Mouse (Mus musculus) stomach, embryonic 15.5 days (tissue): ENCODE results near the gene Plxna3. TPM values are rescaled to one million over a fixed set of nuclear protein-coding genes. Genes with fewer than 3 reads are reported as not detected.
"Not testable (repeated sequence)": the region's sequence is repeated elsewhere in the genome, so short reads cannot be mapped to it uniquely, and the experiment has no call there.

ENCODE experiments used
- ATAC-seq: fragments of 200-750 bp; cut with Nextera tagmentation; 2 replicates; pipeline ENCODE4 v1.8.0; 2017; ENCODE audit warnings: low read depth, moderate number of reproducible peaks, moderate TSS enrichment; ENCODE audit not compliant: insufficient read depth, low FRiP score
- H3K27ac ChIP-seq: fragments of 300-500 bp; sonication (generic); 2 replicates; pipeline ENCODE4 v1.5.1; 2015; ENCODE audit warnings: mild to moderate bottlenecking, inconsistent platforms
- H3K27me3 ChIP-seq: fragments of 300-500 bp; sonication (generic); replicated peaks from 2 replicates; pipeline ENCODE4 v1.6.1; 2015; ENCODE audit warnings: inconsistent platforms
- H3K36me3 ChIP-seq: fragments of 300-500 bp; sonication (generic); 2 replicates; pipeline ENCODE4 v1.6.1; 2015; ENCODE audit warnings: inconsistent platforms
- H3K4me1 ChIP-seq: fragments of 300-500 bp; sonication (generic); 2 replicates; pipeline ENCODE4 v1.6.1; 2015; ENCODE audit warnings: inconsistent platforms
- H3K4me2 ChIP-seq: fragments of 300-500 bp; sonication (generic); 2 replicates; pipeline ENCODE4 v1.6.1; 2015; ENCODE audit warnings: mild to moderate bottlenecking, inconsistent platforms
- H3K4me3 ChIP-seq: fragments of 300-500 bp; sonication (generic); replicated peaks from 2 replicates; pipeline ENCODE4 v1.5.1; 2015; ENCODE audit warnings: inconsistent platforms
- H3K9ac ChIP-seq: fragments of 300-500 bp; sonication (generic); 2 replicates; pipeline ENCODE4 v1.6.1; 2015; ENCODE audit warnings: inconsistent platforms
- H3K9me3 ChIP-seq: fragments of 300-500 bp; sonication (generic); 2 replicates; pipeline ENCODE4 v1.6.1; 2016; ENCODE audit warnings: inconsistent platforms
- WGBS: fragments of 180-500 bp; shearing (Covaris S2); methylation state at CpG from one replicate; pipeline ENCODE4 v1.1.7; 2015; 5-methylcytosine and 5-hydroxymethylcytosine counted together
- polyA plus RNA-seq: library from polyadenylated mRNA; unstranded; fragments of >200 nt; fragmentation: Nextera tagmentation; extraction: Ambion mirVana; gene quantifications from 2 replicates; pipeline ENCODE4 v1.2.1, GENCODE M21; 2015

Plxna3 gene
- polyA plus RNA-seq, 1 experiment from 2014 or later, result 12.4 TPM

DNA sequence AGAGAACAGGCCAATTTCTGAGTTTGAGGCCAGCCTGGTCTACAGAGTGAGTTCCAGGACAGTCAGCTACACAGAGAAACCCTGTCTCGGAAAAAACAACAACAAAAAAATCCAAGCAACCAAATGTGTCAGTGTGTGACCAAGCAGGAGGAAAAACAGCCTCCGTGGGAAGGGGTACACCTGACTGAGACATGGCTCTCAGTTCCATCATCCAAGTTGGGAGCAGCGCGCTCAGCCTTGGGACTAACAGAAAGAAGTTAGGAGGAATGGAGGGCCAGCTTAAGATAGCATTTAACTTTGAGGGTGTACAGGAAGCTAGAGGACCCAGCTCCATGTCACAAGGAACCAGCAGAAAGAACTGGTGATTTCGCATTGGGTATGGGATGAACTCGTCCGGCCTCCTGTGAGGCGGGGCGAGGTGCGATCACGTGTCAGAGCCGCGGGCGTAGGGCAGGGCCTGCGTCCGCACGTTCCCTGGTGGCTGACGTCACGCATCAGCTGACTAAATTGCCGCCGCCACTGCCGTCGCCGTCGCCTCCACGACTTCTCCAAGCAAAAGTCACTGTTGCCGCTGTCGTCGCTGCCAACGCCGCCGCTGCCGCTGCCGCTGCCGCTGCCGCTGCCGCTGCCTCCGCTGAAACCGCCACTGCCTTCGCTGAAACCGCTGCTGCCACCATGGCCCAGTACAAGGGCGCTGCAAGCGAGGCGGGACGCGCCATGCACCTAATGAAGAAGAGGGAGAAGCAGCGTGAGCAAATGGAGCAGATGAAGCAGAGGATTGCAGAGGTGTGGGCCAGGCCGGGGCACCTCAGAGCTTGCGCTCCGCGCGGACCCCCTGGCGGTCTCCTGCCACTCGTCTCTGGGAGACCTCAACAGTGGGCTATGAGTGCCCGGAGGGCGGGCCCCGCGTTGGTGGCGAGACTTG is 16.1 kb upstream of the Plxna3 start, which contains the start of gene Fam50a:
Gene Fam50a, plus strand, starts transcription at position 494 of the 925 bp plus-strand sequence.
- peak within 1 kb of the TSS; percentile 50; the same call in 1 of the 2 replicates for H3K9ac ChIP-seq
- ATAC-seq, result peak; percentile 95
- H3K4me3 ChIP-seq, result peak within 1 kb of the TSS; percentile 63
- H3K27me3 ChIP-seq, result no peaks in the 10 kb centered on the region
- peak within 1 kb of the TSS; percentile 83 for H3K27ac ChIP-seq
- H3K9me3 ChIP-seq, result no peaks in the 10 kb centered on the region
- WGBS, result 18% methylated on average over 59 of the region's 59 CpGs
- H3K4me1 ChIP-seq, result no peaks in the 10 kb centered on the region
- H3K4me2 ChIP-seq, result peak within 1 kb of the TSS; percentile 73
- H3K36me3 ChIP-seq, result peaks cover 2% of the 10 kb centered on the region; the same call in 1 of the 2 replicates

DNA sequence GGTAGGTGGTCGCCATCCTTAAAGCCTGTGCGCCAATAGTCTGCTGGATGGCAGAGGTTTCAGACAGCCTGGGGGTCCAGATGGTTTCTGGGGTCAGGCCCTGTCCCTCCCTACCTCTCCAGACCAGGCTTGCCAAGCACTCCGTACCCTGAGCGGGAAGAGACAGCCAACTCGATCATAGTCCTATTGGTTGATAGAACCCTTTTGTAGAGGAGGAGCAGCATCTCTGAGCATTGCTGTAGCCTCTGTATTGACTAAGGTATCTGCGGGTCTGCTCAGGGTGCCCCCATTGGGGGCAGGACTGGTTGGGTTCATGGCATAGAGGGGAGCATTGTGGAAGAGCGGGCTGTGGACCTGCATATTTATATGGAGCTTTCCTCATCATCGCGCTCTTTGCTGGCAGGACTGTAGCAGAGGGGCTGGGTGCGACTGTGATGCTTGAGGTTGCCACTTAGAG is 377 bp downstream of the Plxna3 start:
- no peak overlapping the region; the same call in 1 of the 2 replicates for H3K27ac ChIP-seq
- H3K4me3 ChIP-seq, result peak overlapping the region; percentile 45
- ATAC-seq, result 0 out of 2 replicates have a peak, but pooled peaks have one; percentile 10
- WGBS, result 21% methylated on average over 10 of the region's 10 CpGs
- H3K9me3 ChIP-seq, result no peaks in the 10 kb centered on the region
- peak overlapping the region; percentile 29 for H3K9ac ChIP-seq
- no peaks in the 10 kb centered on the region for H3K27me3 ChIP-seq
- 0 out of 2 replicates have a peak, but pooled peaks cover 2% of the 10 kb centered on the region for H3K4me1 ChIP-seq
- no peaks in the 10 kb centered on the region for H3K36me3 ChIP-seq
- H3K4me2 ChIP-seq, result peak overlapping the region; percentile 66

DNA sequence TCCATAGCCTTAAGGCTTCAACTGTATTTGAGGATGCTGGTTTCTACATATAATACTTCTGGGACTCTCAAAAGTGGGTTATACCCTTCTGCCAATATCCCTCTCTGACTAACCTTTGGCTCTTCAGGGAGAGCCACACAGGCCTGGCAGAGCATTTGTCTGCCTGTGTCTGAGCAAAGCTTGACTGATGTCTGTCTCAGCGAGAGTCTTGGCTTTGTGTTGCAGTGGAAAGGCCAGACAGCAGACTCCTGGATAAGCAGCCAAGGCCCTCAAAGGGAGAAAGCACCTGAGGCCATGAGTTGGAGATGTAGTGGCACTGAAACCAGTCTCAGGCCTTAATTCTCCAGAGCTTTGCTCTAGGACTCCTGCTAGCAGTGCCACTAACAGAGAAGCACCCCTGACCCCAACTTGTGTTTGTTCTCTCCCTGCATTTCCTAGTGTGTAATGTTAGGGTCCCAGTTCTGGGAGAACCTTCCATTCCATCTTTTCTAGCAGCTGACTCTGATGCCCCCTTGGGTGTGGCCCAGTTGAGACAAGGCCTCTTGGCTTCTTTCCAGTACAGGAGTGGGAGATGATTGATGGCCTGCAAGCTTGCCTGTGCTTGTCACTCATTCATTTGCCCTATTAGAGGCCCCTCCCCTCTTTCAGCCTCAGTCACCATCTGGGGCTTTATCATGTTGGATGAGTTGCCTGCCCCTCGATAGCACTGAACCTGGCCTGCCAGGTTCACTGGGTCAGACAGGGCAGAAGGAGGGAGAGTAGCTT is 1.5 kb downstream of the Plxna3 start:
- Histone ChIP-seq H3K9ac (no peak overlapping the region), H3K4me1 (0 out of 2 replicates have a peak, but pooled peaks cover 2% of the 10 kb centered on the region), H3K9me3 (no peaks in the 10 kb centered on the region), H3K36me3 (no peaks in the 10 kb centered on the region), H3K27me3 (no peaks in the 10 kb centered on the region), H3K4me3 (peak overlapping the region; percentile 45; the same call in 1 of the 2 replicates), H3K4me2 (peak overlapping the region; percentile 66), H3K27ac (no peak overlapping the region; the same call in 1 of the 2 replicates)
- no peak for ATAC-seq
- WGBS, result 25% methylated on average over 2 of the region's 2 CpGs

DNA sequence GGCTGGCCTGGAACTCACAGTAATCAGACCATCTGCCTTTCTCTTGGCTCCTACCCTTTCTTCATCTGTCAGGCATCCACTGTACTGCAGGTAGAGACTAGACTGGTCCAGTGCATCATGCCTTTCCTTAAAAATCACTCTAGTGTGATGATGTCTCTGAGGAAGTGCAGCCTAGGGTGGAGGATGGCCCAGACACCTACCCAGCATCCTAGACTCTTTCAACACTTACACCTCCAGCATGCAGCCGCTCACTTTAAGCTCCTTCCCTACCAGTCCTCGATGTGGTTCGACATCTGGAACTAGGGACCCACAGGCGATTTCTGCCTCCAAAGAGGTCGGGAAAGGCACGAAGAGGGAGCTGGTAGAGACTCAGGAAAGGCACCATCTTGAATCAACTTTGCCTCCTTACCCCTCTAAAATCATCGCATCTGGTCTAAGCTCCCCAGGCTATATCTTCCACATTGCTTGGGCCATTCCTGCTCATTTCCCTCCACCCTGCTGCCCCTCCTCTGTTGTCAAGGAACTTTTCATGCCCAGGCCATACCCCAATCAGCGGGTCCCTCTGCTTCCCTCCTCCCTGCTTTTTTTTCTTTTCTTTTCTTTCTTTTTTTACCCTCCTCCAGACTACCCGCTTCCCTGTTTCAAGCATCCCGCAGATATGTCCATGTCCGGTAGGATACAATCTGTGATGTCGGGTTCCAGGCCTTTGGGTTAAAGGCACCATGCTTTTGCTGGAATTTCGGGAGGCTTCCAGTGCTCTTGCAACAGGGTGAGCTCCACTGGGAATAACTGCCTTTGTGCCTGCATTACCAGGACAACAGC is 24.0 kb downstream of the Plxna3 start:
- Histone ChIP-seq H3K9ac (peak overlapping the region; percentile 25; the same call in 1 of the 2 replicates), H3K9me3 (no peaks in the 10 kb centered on the region), H3K4me3 (peak overlapping the region; percentile 45), H3K4me2 (peak overlapping the region; percentile 56), H3K36me3 (no peaks in the 10 kb centered on the region), H3K27me3 (no peaks in the 10 kb centered on the region), H3K27ac (peak overlapping the region; percentile 26; the same call in 1 of the 2 replicates), H3K4me1 (no peaks in the 10 kb centered on the region)
- no peak; the same call in 1 of the 2 replicates for ATAC-seq
- 26% methylated on average over 13 of the region's 13 CpGs for WGBS

DNA sequence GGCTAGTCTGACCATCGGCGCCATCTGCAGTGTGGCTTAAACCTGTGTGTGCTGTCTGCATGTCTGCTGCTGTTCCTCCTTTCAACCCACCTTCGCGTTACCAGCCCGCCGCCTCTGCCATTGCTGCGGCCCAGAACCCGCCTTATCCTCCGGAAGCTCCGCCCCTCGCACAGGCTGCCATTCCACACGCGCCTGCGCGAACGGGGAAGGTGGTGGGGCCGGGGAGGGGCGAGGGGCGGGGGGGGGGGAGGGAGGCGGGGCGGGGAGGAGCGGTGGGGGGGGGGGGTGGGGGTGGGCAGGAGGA is 24.6 kb downstream of the Plxna3 start, which contains the start of gene Lage3:
Gene Lage3, minus strand, starts transcription at position 152 of the 304 bp plus-strand sequence.
- no peaks in the 10 kb centered on the region for H3K27me3 ChIP-seq
- H3K9me3 ChIP-seq, result no peaks in the 10 kb centered on the region
- peak within 1 kb of the TSS; percentile 26; the same call in 1 of the 2 replicates for H3K27ac ChIP-seq
- H3K4me2 ChIP-seq, result peak within 1 kb of the TSS; percentile 56
- H3K9ac ChIP-seq, result peak within 1 kb of the TSS; percentile 25; the same call in 1 of the 2 replicates
- peak within 1 kb of the TSS; percentile 45 for H3K4me3 ChIP-seq
- no peaks in the 10 kb centered on the region for H3K36me3 ChIP-seq
- WGBS, result 9% methylated on average over 13 of the region's 22 CpGs
- no peaks in the 10 kb centered on the region for H3K4me1 ChIP-seq
- ATAC-seq, result peak; percentile 82

DNA sequence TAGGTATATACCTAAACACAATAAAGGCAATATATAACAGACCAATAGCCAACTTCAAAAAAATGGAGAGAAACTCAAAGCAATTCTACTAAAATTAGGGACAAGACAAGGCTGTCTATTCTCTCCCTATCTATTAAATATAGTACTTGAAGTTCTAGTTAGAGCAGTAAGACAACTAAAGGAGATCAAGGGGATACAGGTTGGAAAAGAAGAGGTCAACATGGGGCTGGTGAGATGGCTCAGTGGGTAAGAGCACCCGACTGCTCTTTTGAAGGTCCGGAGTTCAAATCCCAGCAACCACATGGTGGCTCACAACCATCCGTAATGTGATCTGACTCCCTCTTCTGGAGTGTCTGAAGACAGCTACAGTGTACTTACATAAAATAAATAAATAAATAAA is 28.2 kb downstream of the Plxna3 start:
- H3K4me1 ChIP-seq, H3K9me3 ChIP-seq, H3K4me3 ChIP-seq, H3K9ac ChIP-seq, ATAC-seq, H3K4me2 ChIP-seq, H3K27ac ChIP-seq, H3K36me3 ChIP-seq, H3K27me3 ChIP-seq: not testable (repeated sequence)
- 89% methylated on average over 3 of the region's 3 CpGs for WGBS

DNA sequence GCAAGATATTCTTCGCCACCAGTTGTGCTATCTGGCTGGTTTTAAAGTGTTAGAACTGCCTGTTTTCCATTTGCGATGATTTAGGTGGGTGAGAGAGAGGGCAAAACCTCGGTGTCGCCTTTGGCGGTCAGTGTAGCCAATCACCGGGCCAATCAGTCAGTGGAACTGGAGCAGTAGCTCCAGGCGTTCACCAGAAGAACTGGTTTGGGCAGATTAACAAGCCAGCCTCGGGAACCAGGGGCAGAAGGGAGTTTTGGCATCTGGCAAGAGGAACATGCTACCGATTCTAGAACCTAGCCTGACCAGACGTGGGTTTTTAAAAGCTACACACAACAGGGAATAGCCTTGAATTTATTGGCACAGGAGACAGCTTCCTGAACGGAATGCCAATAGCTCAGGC is 30.3 kb downstream of the Plxna3 start:
- no peaks in the 10 kb centered on the region for H3K4me1 ChIP-seq
- no peak overlapping the region for H3K4me3 ChIP-seq
- no peaks in the 10 kb centered on the region for H3K9me3 ChIP-seq
- ATAC-seq, result no peak
- 44% methylated on average over 11 of the region's 11 CpGs for WGBS
- H3K27me3 ChIP-seq, result no peaks in the 10 kb centered on the region
- H3K36me3 ChIP-seq, result no peaks in the 10 kb centered on the region
- no peak overlapping the region for H3K9ac ChIP-seq
- H3K27ac ChIP-seq, result no peak overlapping the region
- 0 out of 2 replicates have a peak overlapping the region, but pooled peaks have one; percentile 16 for H3K4me2 ChIP-seq

DNA sequence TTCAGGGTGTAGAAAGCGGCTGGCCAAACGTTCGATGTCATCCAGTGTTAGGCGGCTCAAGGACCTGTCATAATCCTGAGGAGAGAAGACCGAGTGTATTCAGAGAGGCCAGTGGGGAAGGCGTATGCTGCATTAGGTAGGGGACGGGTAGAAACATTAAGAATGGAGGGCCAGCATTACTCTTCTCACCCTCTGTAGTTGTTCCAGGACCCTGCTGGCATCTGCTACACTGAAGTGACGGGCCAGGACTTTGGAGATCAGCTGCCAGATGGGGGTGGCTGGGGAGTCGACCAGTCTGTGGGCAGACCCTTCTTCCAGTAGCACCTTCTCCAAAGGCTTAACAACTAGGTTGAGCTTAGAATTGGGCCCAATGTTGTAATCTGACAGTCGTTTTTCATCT is 38.6 kb downstream of the Plxna3 start:
- H3K4me3 ChIP-seq, result peak overlapping the region; percentile 58
- WGBS, result 58% methylated on average over 10 of the region's 10 CpGs
- no peaks in the 10 kb centered on the region for H3K36me3 ChIP-seq
- H3K9me3 ChIP-seq, result no peaks in the 10 kb centered on the region
- H3K9ac ChIP-seq, result peak overlapping the region; percentile 56
- no peak for ATAC-seq
- H3K4me1 ChIP-seq, result no peaks in the 10 kb centered on the region
- no peak overlapping the region for H3K27ac ChIP-seq
- H3K4me2 ChIP-seq, result peak overlapping the region; percentile 58
- no peaks in the 10 kb centered on the region for H3K27me3 ChIP-seq

DNA sequence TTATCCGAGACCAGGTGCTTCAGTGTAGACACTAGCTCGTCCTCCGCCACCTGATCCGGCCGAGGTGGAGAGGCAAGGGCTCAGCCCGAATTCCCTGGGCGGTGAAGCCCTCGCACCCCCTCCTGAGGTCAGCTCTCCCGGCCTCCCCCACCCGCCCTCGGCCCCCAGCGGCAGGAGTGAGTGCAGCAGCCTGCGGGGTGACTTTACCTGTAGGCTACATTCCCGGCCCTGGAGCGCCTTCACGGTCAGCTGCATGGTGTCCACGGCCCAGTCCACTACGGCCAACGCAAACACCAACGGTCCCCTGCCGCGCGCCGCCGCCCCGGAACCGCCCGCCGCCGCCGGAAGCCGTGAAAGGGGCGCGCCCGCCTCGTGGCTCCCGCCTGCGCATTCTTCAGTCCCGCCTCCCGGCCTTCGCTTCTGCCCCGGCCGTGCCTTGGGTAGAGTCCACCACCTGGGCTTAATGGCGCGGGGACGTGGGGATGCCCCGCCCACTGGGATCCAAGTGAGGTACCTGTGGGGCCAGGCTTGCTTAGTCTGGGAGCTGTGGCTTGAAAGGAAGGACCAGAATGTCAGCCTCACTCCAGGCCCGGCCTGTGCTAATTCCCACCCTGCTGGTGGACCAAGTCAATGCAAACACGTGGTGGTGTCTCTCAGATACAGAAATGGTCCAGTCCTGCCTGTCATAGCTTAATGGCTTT is 39.5 kb downstream of the Plxna3 start:
- Histone ChIP-seq H3K4me1 (no peaks in the 10 kb centered on the region), H3K36me3 (no peaks in the 10 kb centered on the region), H3K27me3 (no peaks in the 10 kb centered on the region), H3K9me3 (no peaks in the 10 kb centered on the region), H3K9ac (peak overlapping the region; percentile 56), H3K4me3 (peak overlapping the region; percentile 58), H3K27ac (peak overlapping the region; percentile 76), H3K4me2 (peak overlapping the region; percentile 58)
- 23% methylated on average over 48 of the region's 49 CpGs for WGBS
- peak; percentile 85 for ATAC-seq

DNA sequence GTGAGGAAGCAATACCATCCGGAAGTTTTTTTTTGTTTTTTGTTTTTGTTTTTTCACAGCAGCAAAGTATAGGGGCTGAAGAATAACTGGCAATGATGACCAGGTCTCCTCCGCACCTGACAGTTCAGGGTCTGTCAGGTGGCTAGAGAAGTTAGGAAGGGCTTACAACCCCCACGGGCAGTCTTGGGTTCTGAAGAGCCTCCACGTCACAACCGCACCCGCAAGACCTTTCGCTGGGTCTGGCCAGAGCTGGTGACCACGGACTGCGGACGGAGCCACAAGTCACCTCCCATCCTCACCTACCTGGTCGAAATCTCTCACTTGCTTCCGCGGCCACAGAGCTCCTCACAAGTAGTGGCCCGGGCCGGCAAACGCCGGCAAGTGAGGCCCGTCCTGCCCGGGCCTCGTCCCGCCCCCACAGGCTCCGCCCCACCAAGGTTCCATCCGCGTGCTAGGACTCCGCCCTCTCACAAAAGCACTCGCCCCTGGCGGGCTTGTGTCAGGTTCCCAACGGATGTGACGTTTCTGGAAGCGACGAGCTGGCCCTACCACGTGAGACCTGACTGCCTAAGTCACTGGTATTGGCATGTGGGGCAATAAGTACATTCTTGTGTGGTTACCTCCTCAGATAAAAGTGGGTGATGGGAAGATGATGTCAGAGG is 44.2 kb downstream of the Plxna3 start, which contains the start of the genes Ubl4a and Slc10a3:
Gene Ubl4a, minus strand, starts transcription at position 331 of the 662 bp plus-strand sequence.
Gene Slc10a3, minus strand, starts transcription at position 462 of the 662 bp plus-strand sequence.
- H3K4me2 ChIP-seq, result peak within 1 kb of the TSS; percentile 61
- ATAC-seq, result peak; percentile 89
- 22% methylated on average over 32 of the region's 32 CpGs for WGBS

More for the DNA sequence above, 44.2 kb downstream of the Plxna3 start, which contains the start of the genes Ubl4a and Slc10a3:
- no peaks in the 10 kb centered on the region for H3K36me3 ChIP-seq
- no peaks in the 10 kb centered on the region for H3K4me1 ChIP-seq
- no peaks in the 10 kb centered on the region for H3K9me3 ChIP-seq
- no peak within 1 kb of the TSS for H3K27ac ChIP-seq
- no peaks in the 10 kb centered on the region for H3K27me3 ChIP-seq
- peak within 1 kb of the TSS; percentile 51 for H3K4me3 ChIP-seq
- H3K9ac ChIP-seq, result 0 out of 2 replicates have a peak within 1 kb of the TSS, but pooled peaks have one; percentile 29
